Mouse (Mus musculus) cerebellum, postnatal 10 days (tissue): ENCODE data around the gene Ube4b.
A peak's percentile ranks its signal among the peaks of the same experiment; 100 is the strongest.

ENCODE experiments used
- DNase-seq, 2 experiments: peaks; one replicate each; pipeline ENCODE4 v3.0.0; 2021; ENCODE audit warnings: mixed read lengths in 2 of 2

Gene Ube4b

GRCm38 (mm10) chr4:149393311-149393995 is 33.1 kb downstream of the Ube4b start:
- DNase-seq = no peak

GRCm38 (mm10) chr4:149392359-149392758 is 34.2 kb downstream of the Ube4b start:
- no peak for DNase-seq

- DNase-seq = peak; percentile 45 to 49
Observed at GRCm38 (mm10) chr4:149381001-149381400, 45.5 kb downstream of the Ube4b start.

- DNase-seq = no peak
Observed at GRCm38 (mm10) chr4:149379881-149380280, 46.7 kb downstream of the Ube4b start.

GRCm38 (mm10) chr4:149378819-149379218 is 47.7 kb downstream of the Ube4b start:
- no peak for DNase-seq

GRCm38 (mm10) chr4:149376034-149376433 is 50.5 kb downstream of the Ube4b start:
- DNase-seq = no peak

GRCm38 (mm10) chr4:149374662-149375061 is 51.9 kb downstream of the Ube4b start:
- DNase-seq = no peak

- no peak for DNase-seq
Observed at GRCm38 (mm10) chr4:149373927-149374326, 52.6 kb downstream of the Ube4b start.

GRCm38 (mm10) chr4:149373431-149373830 is 53.1 kb downstream of the Ube4b start:
- peak; percentile 75 to 81 for DNase-seq

GRCm38 (mm10) chr4:149365702-149366370 is 60.7 kb downstream of the Ube4b start:
- peak in 1 of 2 experiments; percentile 25 for DNase-seq

- peak; percentile 60 to 70 for DNase-seq
Observed at GRCm38 (mm10) chr4:149364896-149365295, 61.7 kb downstream of the Ube4b start.

GRCm38 (mm10) chr4:149361051-149361450 is 65.5 kb downstream of the Ube4b start:
- no peak for DNase-seq

- no peak for DNase-seq
Observed at GRCm38 (mm10) chr4:149360647-149361046, 65.9 kb downstream of the Ube4b start.

- no peak for DNase-seq
Observed at GRCm38 (mm10) chr4:149357982-149358381, 68.6 kb downstream of the Ube4b start.

GRCm38 (mm10) chr4:149354671-149355070 is 71.9 kb downstream of the Ube4b start:
- no peak for DNase-seq

GRCm38 (mm10) chr4:149351596-149352150 is 74.9 kb downstream of the Ube4b start:
- peak in 1 of 2 experiments; percentile 33 for DNase-seq

GRCm38 (mm10) chr4:149348963-149349362 is 77.6 kb downstream of the Ube4b start:
- no peak for DNase-seq

GRCm38 (mm10) chr4:149345873-149346272 is 80.7 kb downstream of the Ube4b start:
- no peak for DNase-seq

GRCm38 (mm10) chr4:149344311-149344710 is 82.2 kb downstream of the Ube4b start:
- no peak for DNase-seq

GRCm38 (mm10) chr4:149340680-149341079 is 85.9 kb downstream of the Ube4b start:
- no peak for DNase-seq

- no peak for DNase-seq
Observed at GRCm38 (mm10) chr4:149339426-149340214, 86.9 kb downstream of the Ube4b start.

- peak in 1 of 2 experiments; percentile 40 for DNase-seq
Observed at GRCm38 (mm10) chr4:149338137-149338536, 88.4 kb downstream of the Ube4b start.

GRCm38 (mm10) chr4:149337353-149337752 is 89.2 kb downstream of the Ube4b start:
- DNase-seq = peak; percentile 49 to 51
